Mouse (Mus musculus): ENCODE results near the gene Sugp2. TPM values are rescaled to one million over a fixed set of nuclear protein-coding genes. Genes with fewer than 3 reads are reported as not detected.
"Not testable (repeated sequence)": the region's sequence is repeated elsewhere in the genome, so short reads cannot be mapped to it uniquely, and the experiment has no call there.

Sugp2 gene
- total RNA-seq (2021) = 10 to 100 TPM; 38.9 to 41.5 TPM

GRCm38 (mm10) chr8:70234080-70234780 is at the start of gene Sugp2, which contains the start of gene Armc6:
TSS of gene Sugp2 (plus strand) at chr8:70234226.
TSS of gene Armc6 (minus strand) at chr8:70234466.
- intact Hi-C loops (cut with DNase I) = loop anchor here (1.0 kb wide), 1 partner anchor 48 kb away; the partner anchor contains the start of gene Homer3
- peak; percentile 93 for DNase-seq (ENCODE audit: low spot score)

GRCm38 (mm10) chr8:70188707-70189106 is 45.3 kb upstream of the Sugp2 start:
- intact Hi-C loops (cut with DNase I) = no loop called here
- DNase-seq (ENCODE audit: low spot score) = no peak

DNA sequence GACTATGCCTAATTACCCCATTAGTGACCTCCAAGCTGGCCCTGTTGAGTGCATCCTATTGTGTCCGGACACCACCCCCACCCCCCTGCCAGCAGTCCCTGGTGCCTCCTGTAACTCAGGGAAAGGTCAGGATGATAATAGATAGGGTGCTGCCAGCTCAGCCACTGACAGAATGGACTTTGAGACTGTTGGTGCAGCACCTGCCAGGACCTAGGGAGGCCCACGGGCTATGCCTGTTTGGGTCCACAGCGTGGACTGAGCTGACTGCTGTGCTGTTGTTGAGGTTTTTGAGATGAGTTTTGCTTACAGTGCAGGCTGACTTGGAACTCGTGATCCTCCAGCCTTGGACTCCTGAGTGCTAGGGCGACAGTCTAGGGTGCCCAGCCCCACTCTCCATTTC is 40.8 kb upstream of the Sugp2 start:
- DNase-seq (ENCODE audit: low spot score) = no peak
- intact Hi-C loops (cut with DNase I) = no loop called here

- no peak for DNase-seq (ENCODE audit: low spot score)
- intact Hi-C loops (cut with DNase I) = no loop called here
Observed at GRCm38 (mm10) chr8:70194191-70194590, 39.8 kb upstream of the Sugp2 start.

DNA sequence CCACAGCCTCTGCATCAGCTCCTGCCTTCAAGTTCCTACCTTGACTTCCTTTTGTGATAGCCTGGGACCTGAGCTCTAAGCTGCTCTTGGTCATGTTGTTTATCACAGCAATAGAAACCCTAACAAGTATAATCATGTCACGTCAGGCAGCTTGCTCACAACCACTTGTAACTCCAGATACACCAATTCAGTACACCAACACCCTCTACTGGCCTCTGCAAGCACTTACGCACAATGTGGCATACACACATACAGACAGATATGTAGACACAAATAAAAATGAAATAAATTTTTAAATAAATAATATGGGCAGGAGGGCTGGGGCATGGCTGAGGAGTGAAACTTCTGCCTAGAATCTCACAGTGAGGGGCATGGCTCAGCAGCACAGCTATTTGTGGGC is 38.3 kb upstream of the Sugp2 start:
- no peak for DNase-seq (ENCODE audit: low spot score)
- intact Hi-C loops (cut with DNase I) = no loop called here

DNA sequence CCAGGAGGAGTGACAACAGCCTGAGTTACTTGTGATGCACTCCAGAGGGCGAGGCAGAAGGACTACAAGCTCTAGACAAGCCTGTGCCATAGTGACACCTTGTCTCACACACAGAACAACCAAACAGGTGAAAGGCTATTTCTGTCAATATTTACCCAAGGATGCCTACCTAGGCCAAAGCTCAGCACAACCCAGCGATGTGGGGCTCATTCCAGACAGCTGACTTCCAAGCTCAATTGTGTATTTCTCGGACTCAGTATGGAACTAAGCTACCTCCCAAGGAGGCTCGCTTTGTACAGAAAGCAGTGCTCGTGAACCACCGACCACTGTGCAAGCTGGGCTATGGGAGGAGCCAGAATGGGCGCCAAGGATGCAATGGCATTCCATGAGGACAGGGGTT is 36.4 kb upstream of the Sugp2 start:
- DNase-seq (ENCODE audit: low spot score) = no peak
- intact Hi-C loops (cut with DNase I) = no loop called here

- no peak for DNase-seq (ENCODE audit: low spot score)
- intact Hi-C loops (cut with DNase I) = loop anchor here (2.0 kb wide), 1 partner anchor 23 kb away; no protein-coding TSS in a partner anchor
Observed at GRCm38 (mm10) chr8:70200098-70200681, 33.8 kb upstream of the Sugp2 start.

DNA sequence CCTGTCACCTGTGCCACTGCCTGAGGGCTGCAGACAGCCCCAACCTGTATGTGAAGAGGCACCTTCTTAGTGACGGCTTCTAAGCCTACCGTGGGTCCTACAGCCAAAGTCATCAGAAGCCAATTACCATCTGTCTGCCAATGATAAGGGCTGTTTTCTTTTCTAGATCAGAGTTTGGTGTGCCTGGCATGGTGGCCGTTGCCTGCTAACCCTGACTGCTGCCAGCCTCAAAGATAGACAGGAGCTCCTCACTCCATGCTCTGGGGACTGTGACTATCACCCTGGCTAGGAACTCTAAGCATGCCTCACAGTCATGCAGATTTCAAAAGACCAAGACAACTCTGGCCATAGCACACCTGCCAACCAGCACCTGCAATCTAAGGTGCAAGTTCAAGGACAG is 32.6 kb upstream of the Sugp2 start:
- intact Hi-C loops (cut with DNase I) = loop anchor here (2.0 kb wide), 1 partner anchor 21 kb away; no protein-coding TSS in a partner anchor
- DNase-seq (ENCODE audit: low spot score) = no peak

GRCm38 (mm10) chr8:70203072-70203471 is 31.0 kb upstream of the Sugp2 start:
- DNase-seq (ENCODE audit: low spot score) = no peak
- intact Hi-C loops (cut with DNase I) = no loop called here

- DNase-seq (ENCODE audit: low spot score) = no peak
- intact Hi-C loops (cut with DNase I) = no loop called here
Observed at GRCm38 (mm10) chr8:70204757-70205156, 29.3 kb upstream of the Sugp2 start.

DNA sequence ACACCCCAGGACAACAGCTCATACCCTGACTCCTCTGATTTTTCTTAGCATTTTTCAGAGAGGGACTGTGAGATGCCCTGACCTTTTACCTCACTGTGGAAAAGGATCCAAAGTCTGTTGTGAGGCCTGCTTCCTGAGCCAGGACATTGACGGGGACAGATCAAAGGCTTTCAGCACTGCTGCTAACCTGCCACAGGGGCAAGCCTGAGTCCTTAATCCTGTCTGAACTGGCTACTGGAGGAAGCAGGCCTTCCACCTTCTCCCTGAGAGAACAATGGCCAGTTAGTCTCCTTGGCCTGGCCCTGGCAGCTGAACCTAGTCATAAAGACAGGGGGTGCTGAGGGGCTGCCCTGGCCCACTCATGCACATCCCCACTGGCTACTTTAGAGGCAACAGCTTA is 25.9 kb upstream of the Sugp2 start:
- intact Hi-C loops (cut with DNase I) = no loop called here
- DNase-seq (ENCODE audit: low spot score) = no peak

DNA sequence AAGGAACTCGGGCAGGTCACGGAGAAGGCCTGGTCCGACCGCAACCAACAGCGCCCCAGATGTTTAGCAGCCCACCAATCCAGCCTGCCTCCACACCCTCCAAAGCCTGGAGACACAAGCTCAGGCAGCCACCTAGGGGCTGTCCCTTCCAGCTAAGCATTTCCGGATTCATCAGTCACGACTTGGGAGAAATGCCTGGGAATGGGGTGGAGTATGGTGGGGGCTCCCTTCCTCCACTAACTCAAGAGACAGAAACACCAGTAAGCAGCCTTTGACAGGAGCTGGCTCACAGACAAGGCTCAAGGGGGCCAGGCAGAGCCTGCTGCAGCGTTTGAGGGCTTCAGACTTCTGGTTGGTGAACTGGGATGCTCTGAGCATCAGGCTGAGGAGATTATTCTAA is 23.5 kb upstream of the Sugp2 start:
- DNase-seq (ENCODE audit: low spot score) = no peak
- intact Hi-C loops (cut with DNase I) = no loop called here

DNA sequence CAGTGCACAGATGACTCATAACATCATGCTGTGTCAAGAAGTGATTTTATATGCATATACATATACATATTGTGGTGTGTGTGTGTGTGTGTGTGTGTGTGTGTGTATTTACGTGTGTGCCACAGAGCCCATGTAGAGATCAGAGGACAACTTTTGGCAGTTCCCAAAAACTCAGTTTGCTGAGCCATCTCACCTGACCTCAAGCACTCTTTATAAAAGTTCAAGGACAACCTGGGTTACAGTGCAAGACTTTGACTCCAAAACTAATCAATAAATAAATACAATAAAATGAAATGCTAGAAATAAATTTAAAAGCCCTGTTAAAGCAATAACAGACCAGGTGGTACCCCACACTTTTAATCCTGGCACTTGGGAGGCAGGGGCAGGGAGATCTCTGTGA is 22.8 kb upstream of the Sugp2 start:
- no peak for DNase-seq (ENCODE audit: low spot score)
- intact Hi-C loops (cut with DNase I) = no loop called here

DNA sequence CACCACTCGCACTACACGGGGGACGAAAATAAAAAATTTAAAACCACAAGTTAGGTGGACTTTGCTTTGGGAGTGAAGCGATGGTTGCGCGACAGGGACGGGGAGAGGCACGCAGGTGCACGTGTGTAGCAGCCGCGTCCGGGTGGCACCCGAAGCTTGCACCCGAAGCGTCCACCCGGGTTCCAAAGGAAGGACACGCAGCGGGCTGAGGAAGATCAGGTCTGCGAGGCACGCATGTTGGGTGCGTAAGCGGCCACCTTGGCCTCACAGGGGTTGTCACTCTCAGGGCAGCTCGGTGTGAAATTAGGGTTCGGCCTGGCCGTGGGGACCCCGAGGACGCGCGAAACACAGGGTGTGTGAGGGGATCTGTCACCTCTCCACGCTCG is 22.3 kb upstream of the Sugp2 start:
- intact Hi-C loops (cut with DNase I) = no loop called here
- no peak for DNase-seq (ENCODE audit: low spot score)

DNA sequence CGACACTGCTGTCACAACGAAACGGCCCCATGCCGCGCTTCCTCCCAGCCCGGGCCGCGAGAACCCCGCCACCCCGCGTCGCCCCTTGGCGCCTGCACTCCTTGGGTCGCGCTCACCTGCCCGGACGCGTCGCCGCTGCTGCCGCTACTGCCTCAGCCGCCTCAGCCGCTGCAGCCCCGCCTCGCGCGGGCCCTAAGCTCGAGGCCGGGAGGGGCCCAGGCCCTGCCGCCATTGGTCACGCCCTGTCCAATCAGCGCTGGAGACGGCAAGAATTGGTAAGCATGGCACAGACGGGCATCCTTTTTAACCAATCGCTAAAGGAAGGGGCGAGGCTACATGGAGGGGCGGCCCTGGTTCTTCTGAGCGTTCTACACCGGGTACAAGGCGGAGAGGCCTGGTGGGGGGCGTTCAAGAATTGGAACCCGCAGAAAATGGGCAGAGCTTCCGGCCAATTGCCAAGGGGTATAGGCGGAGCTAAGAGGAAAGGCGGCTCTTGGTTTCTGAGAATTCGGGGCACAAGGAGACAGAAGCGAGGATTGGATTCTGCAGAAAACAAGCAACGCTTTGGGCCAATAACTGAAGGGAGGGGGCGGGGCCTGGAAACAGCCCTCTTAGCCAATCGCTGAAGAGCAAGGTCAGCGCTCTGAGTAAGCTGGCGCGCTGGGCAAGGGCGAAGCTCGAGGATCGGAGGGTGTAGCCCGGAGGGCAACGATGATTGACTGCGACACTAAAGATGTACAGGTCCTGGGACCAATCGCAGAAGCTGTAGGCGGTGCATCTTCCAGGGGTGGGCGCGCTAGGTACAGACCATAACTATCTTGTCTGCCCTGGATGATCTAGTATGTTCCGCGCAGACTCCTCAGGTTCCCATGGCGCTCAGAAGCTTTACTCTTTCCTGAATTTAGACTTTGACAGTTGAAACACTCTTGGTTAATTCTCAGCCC is 21.6 kb upstream of the Sugp2 start, which contains the start of gene Slc25a42:
Slc25a42 (minus strand) TSS at position 194 of the 944 bp plus-strand sequence.
- intact Hi-C loops (cut with DNase I) = no loop called here

DNA sequence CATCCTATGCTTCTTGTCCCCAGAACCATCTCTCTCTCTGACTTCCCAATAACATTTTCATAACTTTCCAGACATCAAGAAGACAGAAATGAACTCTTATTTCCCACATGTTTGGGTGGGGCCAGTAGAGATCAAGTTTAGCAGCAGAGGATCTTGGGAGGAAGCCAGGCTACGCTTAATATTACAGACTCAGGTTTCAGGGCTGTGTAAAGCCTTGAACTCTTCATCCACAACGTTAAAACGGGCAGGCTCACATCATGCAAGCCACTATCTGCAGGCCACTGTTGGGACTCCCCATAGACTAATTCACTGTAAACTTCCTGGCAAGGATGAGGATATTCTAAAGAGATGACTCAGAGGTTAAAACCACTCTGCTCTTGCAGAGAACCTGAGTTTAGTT is 19.6 kb upstream of the Sugp2 start:
- intact Hi-C loops (cut with DNase I) = no loop called here
- no peak for DNase-seq (ENCODE audit: low spot score)

More for the DNA sequence above, 21.6 kb upstream of the Sugp2 start, which contains the start of gene Slc25a42:
- DNase-seq (ENCODE audit: low spot score) = peak; percentile 99

DNA sequence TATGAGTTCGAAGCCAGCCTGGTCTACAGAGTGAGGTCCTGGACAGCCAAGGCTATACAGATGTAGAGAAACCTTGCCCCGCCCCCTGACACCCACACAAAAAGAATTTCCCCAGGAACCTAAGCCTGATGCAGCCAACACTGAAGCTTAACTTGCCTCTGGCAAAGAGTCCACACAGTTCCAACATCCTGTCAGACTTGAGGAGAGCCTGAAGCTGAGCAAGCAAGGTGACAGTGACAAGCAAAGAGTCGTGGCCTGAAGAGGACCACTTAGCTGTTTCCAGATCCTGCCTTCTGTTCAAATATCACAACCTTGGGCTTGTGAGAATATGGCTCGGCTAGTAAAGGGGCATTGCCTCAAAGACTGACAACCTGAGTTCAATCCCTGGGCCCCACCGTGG is 18.9 kb upstream of the Sugp2 start:
- intact Hi-C loops (cut with DNase I) = no loop called here
- DNase-seq (ENCODE audit: low spot score) = no peak

DNA sequence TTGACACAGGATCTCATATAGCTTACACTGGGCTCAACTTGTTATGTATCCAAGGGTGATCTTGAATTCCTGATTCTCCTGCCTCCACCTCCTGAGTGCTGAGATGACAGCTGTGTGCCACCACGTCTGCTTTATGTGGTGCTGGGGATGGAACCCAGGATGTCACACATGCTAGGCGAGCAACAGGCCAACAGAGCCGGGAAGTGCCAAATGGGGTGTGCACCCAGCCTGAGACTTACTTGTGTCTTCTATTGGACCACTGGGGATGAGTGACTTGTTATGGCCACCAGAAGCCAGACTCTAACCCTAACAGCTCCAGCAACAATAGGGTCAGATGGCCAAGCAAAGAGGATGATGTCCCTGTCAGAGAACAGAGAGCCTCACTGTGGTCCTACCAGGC is 17.9 kb upstream of the Sugp2 start:
- intact Hi-C loops (cut with DNase I); DNase-seq (ENCODE audit: low spot score): not testable (repeated sequence)

GRCm38 (mm10) chr8:70216566-70216965 is 17.5 kb upstream of the Sugp2 start:
- intact Hi-C loops (cut with DNase I) = no loop called here
- peak; percentile 71 for DNase-seq (ENCODE audit: low spot score)

GRCm38 (mm10) chr8:70217441-70217840 is 16.6 kb upstream of the Sugp2 start:
- no peak for DNase-seq (ENCODE audit: low spot score)
- intact Hi-C loops (cut with DNase I) = no loop called here

Data from heart, postnatal 25 days (tissue).